Mouse (Mus musculus): ENCODE measurements around the gene Fgfr2. TPM values are rescaled to one million over a fixed set of nuclear protein-coding genes. Genes with fewer than 3 reads are reported as not detected.

Gene Fgfr2
- polyA plus RNA-seq, 1 experiment from 2014 or later: 24.1 TPM

DNA sequence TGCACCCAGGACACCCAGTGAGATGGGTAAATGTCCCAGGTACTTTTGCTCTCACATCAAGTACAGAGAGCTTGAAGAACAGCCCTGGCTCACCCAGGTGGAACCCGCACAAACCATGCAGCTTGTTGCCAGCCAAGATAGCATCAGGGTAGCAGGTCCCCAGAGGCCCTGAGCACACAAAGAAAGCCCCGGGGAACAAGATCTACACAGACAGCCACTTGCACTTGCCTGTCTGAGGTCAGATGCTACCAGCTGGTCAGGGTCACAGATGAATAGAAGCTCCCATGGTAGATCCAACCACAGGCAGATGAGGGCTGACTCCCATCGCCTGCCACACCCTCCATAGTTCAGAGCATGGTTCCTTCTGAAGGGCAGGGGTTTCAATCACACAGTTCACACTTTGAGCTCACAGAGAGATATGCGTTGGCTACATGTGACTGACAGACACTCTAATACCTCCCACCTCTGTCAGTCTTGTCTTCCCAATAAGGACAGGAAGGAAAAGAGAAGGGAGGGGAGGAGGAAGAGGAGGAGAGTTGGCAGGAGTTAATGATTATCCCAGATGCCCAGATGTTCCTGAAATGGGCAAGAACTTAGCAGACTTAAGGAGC lies 642.3 kb downstream of the Fgfr2 start:
- Histone ChIP-seq H3K4me1 (ENCODE audit: control insufficient read depth, insufficient read depth, low read depth, low read length) (no peaks in the 10 kb centered on the region; the same call in 1 of the 2 replicates), H3K27me3 (replicated peaks; ENCODE audit: control insufficient read depth, insufficient read depth, low read length) (no peaks in the 10 kb centered on the region), H3K36me3 (ENCODE audit: control insufficient read depth, insufficient read depth, low read length) (no peaks in the 10 kb centered on the region), H3K9me3 (ENCODE audit: control insufficient read depth, low read length) (no peaks in the 10 kb centered on the region), H3K9ac (ENCODE audit: low read depth, low read length) (no peak overlapping the region), H3K4me3 (ENCODE audit: low read length) (no peak overlapping the region), H3K27ac (ENCODE audit: low read depth, low read length) (no peak overlapping the region), H3K4me2 (ENCODE audit: low read length) (no peak overlapping the region)
- 55% methylated on average over 4 of the region's 4 CpGs for WGBS
- no peak for ATAC-seq

DNA sequence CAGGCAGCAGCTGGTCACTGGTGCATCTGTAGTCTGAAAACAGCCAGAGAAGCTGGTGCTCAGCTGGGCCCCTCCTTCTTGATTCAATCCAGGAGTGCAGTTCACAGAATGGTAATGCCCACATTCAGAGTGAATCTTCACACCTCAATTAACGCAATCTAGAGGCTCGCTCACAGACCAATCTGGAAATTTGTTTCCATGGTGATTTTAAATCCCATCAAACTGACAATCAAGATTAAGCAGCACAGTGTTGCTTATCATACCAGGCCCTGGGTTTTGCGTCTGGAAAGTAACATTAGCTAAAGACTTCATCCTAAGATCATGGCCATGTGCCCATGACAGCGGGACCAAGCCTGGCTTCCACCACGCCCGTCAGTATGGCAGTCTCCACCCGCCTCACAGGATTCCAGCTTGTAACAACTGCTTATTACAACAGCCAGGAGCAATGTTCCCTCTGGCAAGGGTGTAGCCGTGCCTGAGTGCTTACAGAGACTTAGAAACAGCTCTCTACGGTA lies 644.8 kb downstream of the Fgfr2 start:
- H3K27ac ChIP-seq (ENCODE audit: low read depth, low read length): peak overlapping the region; percentile 52
- H3K9ac ChIP-seq (ENCODE audit: low read depth, low read length): no peak overlapping the region
- no peaks in the 10 kb centered on the region for H3K9me3 ChIP-seq (ENCODE audit: control insufficient read depth, low read length)
- H3K4me3 ChIP-seq (ENCODE audit: low read length): no peak overlapping the region
- H3K4me2 ChIP-seq (ENCODE audit: low read length): no peak overlapping the region
- ATAC-seq: peak; percentile 67
- WGBS: 46% methylated on average over 9 of the region's 9 CpGs
- no peaks in the 10 kb centered on the region; the same call in 1 of the 2 replicates for H3K27me3 ChIP-seq (replicated peaks; ENCODE audit: control insufficient read depth, insufficient read depth, low read length)
- no peaks in the 10 kb centered on the region; the same call in 1 of the 2 replicates for H3K4me1 ChIP-seq (ENCODE audit: control insufficient read depth, insufficient read depth, low read depth, low read length)
- H3K36me3 ChIP-seq (ENCODE audit: control insufficient read depth, insufficient read depth, low read length): no peaks in the 10 kb centered on the region

DNA sequence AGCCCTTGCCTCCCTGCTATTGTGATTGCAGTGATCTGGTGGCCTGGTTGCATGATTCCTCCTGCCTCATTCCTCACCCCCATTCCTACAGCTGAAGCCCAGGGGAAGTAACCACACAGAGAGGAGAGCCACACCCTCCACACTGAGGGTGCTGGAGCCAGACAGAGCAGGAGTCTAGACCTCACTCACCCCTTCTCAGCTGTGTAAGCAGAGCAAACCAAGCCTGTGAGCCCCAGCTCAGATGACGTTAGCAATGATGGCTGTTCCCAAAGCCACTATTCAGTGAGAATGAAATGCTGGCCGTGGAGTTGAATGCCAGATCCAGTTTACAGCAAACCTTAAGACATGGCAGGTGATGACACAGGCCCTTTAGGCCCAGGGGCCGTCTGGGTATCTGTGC lies 645.4 kb downstream of the Fgfr2 start:
- no peaks in the 10 kb centered on the region for H3K36me3 ChIP-seq (ENCODE audit: control insufficient read depth, insufficient read depth, low read length)
- H3K4me3 ChIP-seq (ENCODE audit: low read length): no peak overlapping the region
- WGBS: 66% methylated on average over 3 of the region's 3 CpGs
- ATAC-seq: no peak
- no peak overlapping the region for H3K9ac ChIP-seq (ENCODE audit: low read depth, low read length)
- no peaks in the 10 kb centered on the region; the same call in 1 of the 2 replicates for H3K27me3 ChIP-seq (replicated peaks; ENCODE audit: control insufficient read depth, insufficient read depth, low read length)
- no peaks in the 10 kb centered on the region; the same call in 1 of the 2 replicates for H3K4me1 ChIP-seq (ENCODE audit: control insufficient read depth, insufficient read depth, low read depth, low read length)
- H3K4me2 ChIP-seq (ENCODE audit: low read length): no peak overlapping the region
- no peaks in the 10 kb centered on the region for H3K9me3 ChIP-seq (ENCODE audit: control insufficient read depth, low read length)
- peak overlapping the region; percentile 52 for H3K27ac ChIP-seq (ENCODE audit: low read depth, low read length)

DNA sequence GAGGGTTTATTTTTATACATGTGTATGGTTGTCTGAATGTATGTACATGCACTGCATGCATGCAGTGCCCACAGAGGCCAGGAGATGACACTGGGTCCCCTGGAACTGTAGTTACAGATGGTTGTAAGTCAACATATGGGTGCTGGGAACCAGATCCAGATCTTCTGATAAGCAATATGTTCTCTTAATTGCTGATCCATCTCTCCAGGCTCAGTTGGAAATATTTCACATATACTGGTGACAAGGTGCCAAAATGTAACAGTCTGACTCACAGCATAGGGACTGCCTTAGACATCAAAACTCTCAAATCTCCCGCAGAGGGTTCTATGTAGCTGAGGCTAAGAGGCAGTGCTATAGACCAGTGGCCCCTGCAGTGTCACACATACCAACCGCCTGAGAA lies 646.7 kb downstream of the Fgfr2 start:
- no peak overlapping the region for H3K27ac ChIP-seq (ENCODE audit: low read depth, low read length)
- H3K36me3 ChIP-seq (ENCODE audit: control insufficient read depth, insufficient read depth, low read length): no peaks in the 10 kb centered on the region
- no peak overlapping the region for H3K4me3 ChIP-seq (ENCODE audit: low read length)
- no peak overlapping the region for H3K9ac ChIP-seq (ENCODE audit: low read depth, low read length)
- no peak for ATAC-seq
- H3K4me2 ChIP-seq (ENCODE audit: low read length): no peak overlapping the region
- H3K9me3 ChIP-seq (ENCODE audit: control insufficient read depth, low read length): no peaks in the 10 kb centered on the region
- 89% methylated on average over 2 of the region's 2 CpGs for whole genome bisulfite sequencing
- H3K4me1 ChIP-seq (ENCODE audit: control insufficient read depth, insufficient read depth, low read depth, low read length): no peaks in the 10 kb centered on the region; the same call in 1 of the 2 replicates
- H3K27me3 ChIP-seq (replicated peaks; ENCODE audit: control insufficient read depth, insufficient read depth, low read length): no peaks in the 10 kb centered on the region; the same call in 1 of the 2 replicates

DNA sequence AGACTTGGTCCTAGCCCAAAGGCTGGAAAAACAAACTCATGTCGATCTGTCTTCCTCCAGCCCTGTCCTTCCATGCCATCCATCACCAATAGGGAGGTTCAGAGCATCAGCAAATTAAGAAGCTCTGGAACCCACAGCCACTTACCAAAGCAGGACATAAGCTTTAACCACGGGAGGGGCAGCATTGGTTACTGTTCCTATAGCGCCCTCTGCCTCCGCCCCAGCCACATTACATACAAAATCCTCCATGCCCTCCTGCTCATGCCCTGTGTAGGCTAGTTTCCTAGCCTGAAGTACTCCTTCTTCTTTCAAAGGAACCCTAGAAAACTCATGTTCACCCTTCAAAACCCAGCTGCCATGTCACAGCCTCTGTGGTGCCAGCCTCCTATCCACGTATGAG lies 648.1 kb downstream of the Fgfr2 start:
- Histone ChIP-seq H3K4me3 (ENCODE audit: low read length) (no peak overlapping the region), H3K4me1 (ENCODE audit: control insufficient read depth, insufficient read depth, low read depth, low read length) (no peaks in the 10 kb centered on the region; the same call in 1 of the 2 replicates)
- WGBS: 24% methylated on average over 5 of the region's 5 CpGs

DNA sequence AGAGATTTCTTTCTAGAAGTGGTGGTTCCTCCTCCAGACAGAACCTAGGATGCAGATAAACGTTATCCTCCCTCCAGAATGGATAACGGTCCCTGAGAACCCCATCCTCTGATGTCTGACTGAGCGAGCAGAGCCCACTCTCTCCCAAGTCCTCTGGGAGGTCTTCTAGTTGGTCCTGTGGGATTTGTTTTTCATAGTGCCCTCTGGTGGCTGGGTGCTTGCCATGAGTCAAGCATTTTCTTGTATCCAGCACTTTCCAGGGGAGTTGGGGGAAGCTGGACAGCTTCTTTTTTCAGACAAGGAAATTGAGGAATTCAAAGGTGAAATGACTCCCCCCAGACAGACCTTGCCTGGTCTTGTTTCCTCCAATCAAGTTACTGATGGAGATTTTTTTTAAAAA lies 651.8 kb downstream of the Fgfr2 start:
- no peak for ATAC-seq
- H3K9me3 ChIP-seq (ENCODE audit: control insufficient read depth, low read length): no peaks in the 10 kb centered on the region
- 54% methylated on average over 3 of the region's 3 CpGs for WGBS

More for the DNA sequence above, 648.1 kb downstream of the Fgfr2 start:
- Histone ChIP-seq H3K9me3 (ENCODE audit: control insufficient read depth, low read length) (no peaks in the 10 kb centered on the region), H3K36me3 (ENCODE audit: control insufficient read depth, insufficient read depth, low read length) (no peaks in the 10 kb centered on the region), H3K9ac (ENCODE audit: low read depth, low read length) (no peak overlapping the region), H3K4me2 (ENCODE audit: low read length) (no peak overlapping the region), H3K27ac (ENCODE audit: low read depth, low read length) (no peak overlapping the region), H3K27me3 (replicated peaks; ENCODE audit: control insufficient read depth, insufficient read depth, low read length) (no peaks in the 10 kb centered on the region; the same call in 1 of the 2 replicates)
- no peak for ATAC-seq

DNA sequence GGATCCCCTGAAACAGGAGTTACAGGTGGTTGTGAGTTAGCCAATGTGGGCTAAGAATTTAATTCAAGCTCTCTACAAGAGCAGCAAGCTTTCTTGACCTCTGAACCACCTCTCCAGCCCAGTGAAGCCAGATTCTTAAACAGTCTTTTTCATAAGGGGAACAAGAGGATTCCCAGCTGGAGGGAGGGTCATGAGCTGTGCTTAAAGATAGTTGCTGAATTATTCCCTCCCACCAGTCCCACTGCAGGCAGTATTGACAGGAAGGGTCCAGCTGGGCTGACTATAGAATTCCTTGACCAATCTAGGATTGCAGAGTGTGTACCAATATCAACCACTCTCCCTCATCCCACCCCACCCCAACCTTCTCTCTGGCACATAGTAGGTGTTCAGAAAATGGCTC lies 654.8 kb downstream of the Fgfr2 start:
- no peak overlapping the region for H3K27ac ChIP-seq (ENCODE audit: low read depth, low read length)
- H3K9me3 ChIP-seq (ENCODE audit: control insufficient read depth, low read length): no peaks in the 10 kb centered on the region
- H3K36me3 ChIP-seq (ENCODE audit: control insufficient read depth, insufficient read depth, low read length): no peaks in the 10 kb centered on the region
- H3K9ac ChIP-seq (ENCODE audit: low read depth, low read length): no peak overlapping the region
- no peaks in the 10 kb centered on the region for H3K27me3 ChIP-seq (replicated peaks; ENCODE audit: control insufficient read depth, insufficient read depth, low read length)
- ATAC-seq: no peak
- H3K4me1 ChIP-seq (ENCODE audit: control insufficient read depth, insufficient read depth, low read depth, low read length): no peaks in the 10 kb centered on the region
- H3K4me2 ChIP-seq (ENCODE audit: low read length): no peak overlapping the region
- H3K4me3 ChIP-seq (ENCODE audit: low read length): no peak overlapping the region

More for the DNA sequence above, 651.8 kb downstream of the Fgfr2 start:
- Histone ChIP-seq H3K27me3 (replicated peaks; ENCODE audit: control insufficient read depth, insufficient read depth, low read length) (no peaks in the 10 kb centered on the region; the same call in 1 of the 2 replicates), H3K4me2 (ENCODE audit: low read length) (no peak overlapping the region), H3K27ac (ENCODE audit: low read depth, low read length) (no peak overlapping the region), H3K36me3 (ENCODE audit: control insufficient read depth, insufficient read depth, low read length) (no peaks in the 10 kb centered on the region), H3K4me1 (ENCODE audit: control insufficient read depth, insufficient read depth, low read depth, low read length) (no peaks in the 10 kb centered on the region), H3K9ac (ENCODE audit: low read depth, low read length) (no peak overlapping the region), H3K4me3 (ENCODE audit: low read length) (no peak overlapping the region)

DNA sequence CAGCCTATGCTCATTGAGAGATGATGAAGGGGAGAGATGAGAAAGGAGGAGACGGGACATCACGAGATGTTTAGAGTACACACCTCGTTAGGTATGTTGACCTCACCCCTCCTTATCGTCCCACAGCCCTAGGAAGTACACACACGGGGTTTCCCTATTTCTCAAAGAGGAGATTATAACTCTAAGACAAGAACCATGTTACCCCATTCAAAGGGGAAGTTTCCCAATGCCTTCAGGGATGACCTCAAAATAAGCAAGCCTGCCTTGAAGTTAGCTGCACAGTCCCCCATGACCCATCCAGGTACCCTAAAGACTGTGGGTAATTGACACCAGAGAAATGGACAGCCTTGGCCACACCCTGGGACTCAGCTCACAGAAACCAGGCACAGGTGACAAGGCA lies 657.3 kb downstream of the Fgfr2 start:
- H3K27ac ChIP-seq (ENCODE audit: low read depth, low read length): no peak overlapping the region
- no peak overlapping the region for H3K4me3 ChIP-seq (ENCODE audit: low read length)
- no peaks in the 10 kb centered on the region for H3K9me3 ChIP-seq (ENCODE audit: control insufficient read depth, low read length)
- H3K27me3 ChIP-seq (replicated peaks; ENCODE audit: control insufficient read depth, insufficient read depth, low read length): no peaks in the 10 kb centered on the region
- WGBS: 94% methylated on average over 5 of the region's 5 CpGs
- H3K4me1 ChIP-seq (ENCODE audit: control insufficient read depth, insufficient read depth, low read depth, low read length): no peaks in the 10 kb centered on the region
- ATAC-seq: no peak
- no peak overlapping the region for H3K4me2 ChIP-seq (ENCODE audit: low read length)
- H3K36me3 ChIP-seq (ENCODE audit: control insufficient read depth, insufficient read depth, low read length): no peaks in the 10 kb centered on the region
- no peak overlapping the region for H3K9ac ChIP-seq (ENCODE audit: low read depth, low read length)

DNA sequence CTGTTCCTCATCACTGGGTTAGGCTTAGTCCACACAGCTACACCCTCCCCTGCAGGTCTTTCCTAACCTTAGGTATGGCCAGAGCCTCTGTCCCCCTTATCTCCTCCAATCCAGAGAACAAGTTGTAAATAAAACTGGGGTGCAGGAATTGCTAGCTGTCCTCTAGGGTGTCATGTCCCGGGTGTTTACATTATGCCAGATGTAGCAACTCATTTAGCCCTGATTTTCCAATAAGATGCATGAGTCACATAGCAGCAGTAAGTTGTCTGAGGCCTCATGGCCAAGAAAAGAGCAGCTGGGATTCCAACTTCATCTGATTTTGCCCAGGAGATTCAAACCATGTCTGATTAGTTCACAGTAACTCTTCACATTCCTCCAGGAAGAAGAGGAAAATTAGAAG lies 658.3 kb downstream of the Fgfr2 start:
- Histone ChIP-seq H3K27me3 (replicated peaks; ENCODE audit: control insufficient read depth, insufficient read depth, low read length) (no peaks in the 10 kb centered on the region), H3K9me3 (ENCODE audit: control insufficient read depth, low read length) (no peaks in the 10 kb centered on the region), H3K4me3 (ENCODE audit: low read length) (no peak overlapping the region), H3K27ac (ENCODE audit: low read depth, low read length) (no peak overlapping the region), H3K36me3 (ENCODE audit: control insufficient read depth, insufficient read depth, low read length) (no peaks in the 10 kb centered on the region), H3K9ac (ENCODE audit: low read depth, low read length) (no peak overlapping the region), H3K4me1 (ENCODE audit: control insufficient read depth, insufficient read depth, low read depth, low read length) (no peaks in the 10 kb centered on the region), H3K4me2 (ENCODE audit: low read length) (no peak overlapping the region)
- no peak for ATAC-seq
- 83% methylated on average over 1 of the region's 1 CpGs for WGBS
